Mouse (Mus musculus) hindbrain, embryonic 15.5 days (tissue): ENCODE measurements around the gene Arhgef3. TPM values are rescaled to one million over a fixed set of nuclear protein-coding genes. Genes with fewer than 3 reads are reported as not detected.

ENCODE experiments used
- ATAC-seq: fragments of 200-750 bp; cut with Nextera tagmentation; 2 replicates; pipeline ENCODE4 v1.8.0; 2017; ENCODE audit warnings: low read depth, moderate number of reproducible peaks, moderate TSS enrichment; ENCODE audit not compliant: low FRiP score
- H3K27ac ChIP-seq: fragments of 300-500 bp; sonication (generic); replicated peaks from 2 replicates; pipeline ENCODE4 v1.5.1; 2015; ENCODE audit warnings: mild to moderate bottlenecking, inconsistent platforms
- H3K27me3 ChIP-seq: fragments of 300-500 bp; sonication (generic); 2 replicates; pipeline ENCODE4 v1.6.1; 2015; ENCODE audit warnings: control low read depth, inconsistent platforms
- H3K36me3 ChIP-seq: fragments of 300-500 bp; sonication (generic); 2 replicates; pipeline ENCODE4 v1.6.1; 2015; ENCODE audit warnings: control low read depth, inconsistent platforms
- H3K4me1 ChIP-seq: fragments of 300-500 bp; sonication (generic); replicated peaks from 2 replicates; pipeline ENCODE4 v1.6.1; 2015; ENCODE audit warnings: control low read depth, inconsistent platforms
- H3K4me2 ChIP-seq: fragments of 300-500 bp; sonication (generic); 2 replicates; pipeline ENCODE4 v1.6.1; 2015; ENCODE audit warnings: moderate library complexity, mild to moderate bottlenecking, inconsistent platforms
- H3K4me3 ChIP-seq: fragments of 300-500 bp; sonication (generic); 2 replicates; pipeline ENCODE4 v1.5.1; 2015; ENCODE audit warnings: mild to moderate bottlenecking, inconsistent platforms
- H3K9ac ChIP-seq: fragments of 300-500 bp; sonication (generic); 2 replicates; pipeline ENCODE4 v1.6.1; 2015; ENCODE audit warnings: inconsistent platforms
- H3K9me3 ChIP-seq: fragments of 300-500 bp; sonication (generic); 2 replicates; pipeline ENCODE4 v1.6.1; 2016; ENCODE audit warnings: control low read depth, inconsistent platforms
- WGBS: fragments of 180-500 bp; shearing (Covaris S2); methylation state at CpG from one replicate; pipeline ENCODE4 v1.1.7; 2015; 5-methylcytosine and 5-hydroxymethylcytosine counted together
- polyA plus RNA-seq: library from polyadenylated mRNA; unstranded; fragments of >200 nt; fragmentation: Nextera tagmentation; extraction: Ambion mirVana; gene quantifications from 2 replicates; pipeline ENCODE4 v1.2.1, GENCODE M21; 2015

Arhgef3 gene
- polyA plus RNA-seq, 1 experiment from 2014 or later, result 12.7 TPM

DNA sequence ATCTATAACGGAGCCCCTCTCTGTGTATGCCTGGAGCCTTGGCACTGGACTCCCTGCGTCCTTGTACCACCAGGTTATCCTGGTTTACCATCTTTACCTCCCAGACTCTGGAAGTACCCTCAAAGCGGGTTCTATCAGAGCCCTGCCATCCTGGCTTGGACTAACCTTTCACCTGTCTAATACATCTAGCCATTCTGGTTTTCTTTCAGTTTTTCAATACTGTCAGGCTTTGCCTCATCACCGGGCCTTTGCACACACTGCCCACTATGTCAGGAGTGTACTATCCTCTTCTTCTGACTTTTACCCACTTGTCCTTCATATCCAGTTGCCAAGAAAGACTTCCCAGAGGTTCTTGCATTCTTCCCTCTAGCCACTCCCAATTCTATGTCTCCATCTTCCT lies 155.8 kb downstream of the Arhgef3 start:
- Histone ChIP-seq H3K9me3 (no peaks in the 10 kb centered on the region), H3K36me3 (no peaks in the 10 kb centered on the region), H3K27ac (no peak overlapping the region), H3K4me1 (peaks cover 16% of the 10 kb centered on the region), H3K4me2 (no peak overlapping the region), H3K27me3 (no peaks in the 10 kb centered on the region), H3K9ac (no peak overlapping the region), H3K4me3 (no peak overlapping the region)
- 93% methylated on average over 4 of the region's 4 CpGs for WGBS
- no peak for ATAC-seq

DNA sequence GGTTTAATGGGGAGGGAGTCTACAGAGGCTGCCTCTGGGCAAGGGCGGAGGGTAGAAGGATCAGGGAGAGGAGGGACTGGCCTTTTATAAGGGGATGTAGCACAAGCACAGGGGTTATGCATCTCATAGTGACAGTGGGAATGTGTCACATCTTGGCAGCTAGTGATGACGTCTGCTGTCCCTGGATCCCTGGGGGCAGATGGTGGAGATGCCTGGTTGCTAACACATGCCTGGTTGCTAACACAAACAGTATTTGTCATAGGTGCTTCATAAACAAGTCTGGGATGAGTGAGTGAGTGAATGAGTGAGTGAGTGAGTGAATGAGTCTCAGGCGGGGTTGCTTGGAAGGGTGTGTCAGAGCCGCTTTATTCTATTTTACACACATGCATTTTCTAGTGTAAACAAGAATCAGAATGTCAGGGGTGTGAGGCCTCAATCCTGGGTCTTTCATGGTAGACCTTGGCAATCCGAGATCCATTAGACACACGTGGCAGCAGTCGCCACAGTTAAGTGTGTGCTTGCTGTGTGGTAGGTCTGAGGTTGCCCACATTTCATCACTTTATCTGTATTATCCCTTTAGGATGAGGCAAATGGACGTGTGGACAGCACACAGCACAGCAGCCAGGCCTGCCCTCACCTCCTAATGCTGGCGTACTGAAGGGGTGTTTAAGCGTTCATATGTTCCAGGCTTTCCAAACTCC lies 156.8 kb downstream of the Arhgef3 start:
- Histone ChIP-seq H3K36me3 (no peaks in the 10 kb centered on the region), H3K4me3 (no peak overlapping the region), H3K9me3 (no peaks in the 10 kb centered on the region), H3K4me2 (no peak overlapping the region), H3K4me1 (peaks cover 16% of the 10 kb centered on the region), H3K27ac (peak overlapping the region; percentile 39; the same call in 1 of the 2 replicates), H3K27me3 (no peaks in the 10 kb centered on the region), H3K9ac (no peak overlapping the region)
- 70% methylated on average over 10 of the region's 10 CpGs for WGBS
- no peak for ATAC-seq

DNA sequence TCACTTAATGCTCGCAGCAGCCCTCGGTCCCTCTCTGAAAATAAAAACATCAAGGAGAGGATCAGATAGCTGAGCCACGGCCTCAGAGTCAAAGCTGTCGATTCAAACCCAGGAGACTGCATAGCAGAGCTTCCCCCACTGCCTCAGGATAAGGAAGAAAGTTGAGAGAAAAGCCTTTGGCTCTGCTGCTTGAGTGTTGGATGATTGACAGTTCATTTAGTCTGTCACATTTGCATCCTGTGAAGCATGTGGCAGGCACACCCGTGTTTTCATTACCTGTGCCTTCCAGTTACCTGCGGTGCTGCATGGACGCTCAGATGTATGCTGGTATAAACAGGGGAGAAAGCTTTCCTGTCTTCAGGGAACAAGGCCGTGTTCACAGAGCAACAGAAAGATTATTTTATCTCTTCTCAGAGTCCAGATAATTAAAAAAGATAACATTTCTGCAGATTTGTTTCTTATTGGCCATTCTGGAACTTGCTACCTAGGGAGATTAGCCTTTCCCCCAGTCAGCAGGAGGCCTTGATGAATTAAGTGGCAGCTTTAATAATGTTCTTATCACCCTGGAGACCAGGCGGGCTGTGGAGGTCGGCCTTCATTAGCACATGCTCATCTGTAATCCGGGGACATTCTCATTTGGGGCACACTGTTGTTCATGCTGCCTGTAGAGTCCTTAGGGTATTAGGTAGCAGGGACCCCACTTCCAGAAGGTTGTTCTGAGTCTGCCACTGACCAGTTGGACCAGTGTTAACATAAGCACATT lies 157.6 kb downstream of the Arhgef3 start:
- Histone ChIP-seq H3K36me3 (no peaks in the 10 kb centered on the region), H3K9me3 (no peaks in the 10 kb centered on the region), H3K4me1 (peaks cover 16% of the 10 kb centered on the region), H3K4me2 (no peak overlapping the region), H3K9ac (no peak overlapping the region), H3K27me3 (no peaks in the 10 kb centered on the region), H3K27ac (peak overlapping the region; percentile 39; the same call in 1 of the 2 replicates), H3K4me3 (no peak overlapping the region)
- 27% methylated on average over 11 of the region's 11 CpGs for WGBS
- no peak for ATAC-seq

DNA sequence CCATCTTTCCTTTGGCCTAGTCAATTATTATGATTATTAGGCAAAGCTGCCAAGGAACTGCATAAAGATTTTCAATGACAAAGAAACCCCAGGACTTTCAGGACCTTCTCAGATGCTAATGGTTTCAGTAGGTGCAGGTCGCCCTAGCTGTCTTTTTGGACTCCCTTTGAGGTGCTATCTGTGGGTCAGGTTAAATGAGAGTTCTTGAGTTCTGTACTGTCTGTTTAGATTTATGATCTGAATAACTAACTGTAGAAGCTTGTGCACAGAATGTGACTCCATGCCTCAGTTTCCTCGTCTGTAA lies 158.1 kb downstream of the Arhgef3 start:
- no peak overlapping the region for H3K27ac ChIP-seq
- H3K4me1 ChIP-seq, result peaks cover 16% of the 10 kb centered on the region
- ATAC-seq, result no peak
- H3K27me3 ChIP-seq, result no peaks in the 10 kb centered on the region
- H3K9me3 ChIP-seq, result no peaks in the 10 kb centered on the region
- WGBS, result 58% methylated on average over 2 of the region's 2 CpGs
- no peak overlapping the region for H3K4me3 ChIP-seq
- no peak overlapping the region for H3K9ac ChIP-seq
- H3K36me3 ChIP-seq, result no peaks in the 10 kb centered on the region
- no peak overlapping the region for H3K4me2 ChIP-seq

DNA sequence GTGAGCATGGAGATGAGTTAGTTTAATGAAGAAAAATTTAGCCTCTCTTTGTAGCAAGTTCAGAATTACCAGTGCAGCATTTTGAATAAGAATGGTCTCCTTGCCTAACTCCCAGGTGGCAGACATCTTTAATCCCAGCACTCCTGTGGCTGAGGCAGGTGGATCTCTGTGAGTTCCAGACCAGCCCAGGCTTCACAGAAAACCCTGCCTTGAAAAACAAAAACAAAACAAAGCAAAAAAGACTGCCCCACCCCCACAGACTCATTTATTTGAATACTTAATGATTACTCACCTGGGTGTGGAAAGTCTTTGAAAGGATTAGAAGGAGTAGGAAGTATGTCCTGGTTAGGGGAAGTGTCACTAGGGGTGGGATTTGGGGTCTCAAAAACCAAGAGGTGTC lies 158.5 kb downstream of the Arhgef3 start:
- Histone ChIP-seq H3K36me3 (no peaks in the 10 kb centered on the region), H3K27ac (no peak overlapping the region), H3K4me3 (no peak overlapping the region), H3K27me3 (no peaks in the 10 kb centered on the region), H3K9me3 (no peaks in the 10 kb centered on the region), H3K9ac (no peak overlapping the region), H3K4me1 (peaks cover 16% of the 10 kb centered on the region), H3K4me2 (no peak overlapping the region)
- ATAC-seq, result no peak

DNA sequence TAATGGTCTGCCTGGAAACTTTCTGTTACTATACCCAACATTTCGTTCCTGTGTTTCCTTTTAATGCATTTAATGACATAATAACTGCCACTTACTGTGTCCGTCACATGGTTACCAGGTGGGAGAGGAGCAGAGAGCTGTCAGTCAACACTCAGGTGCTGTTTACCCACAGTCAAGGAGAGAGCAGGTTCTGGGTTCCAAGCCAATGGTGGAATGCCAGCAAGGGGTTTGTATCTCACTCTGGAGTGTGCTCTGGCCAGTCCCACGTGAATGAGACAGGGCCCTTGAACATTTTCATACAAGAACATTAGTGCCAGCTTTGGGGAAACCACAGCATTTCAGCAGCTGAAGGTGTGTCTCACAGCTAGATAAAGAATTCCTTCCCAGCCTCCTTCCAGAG lies 162.6 kb downstream of the Arhgef3 start:
- 92% methylated on average over 3 of the region's 3 CpGs for WGBS
- Histone ChIP-seq H3K9me3 (no peaks in the 10 kb centered on the region), H3K27me3 (no peaks in the 10 kb centered on the region), H3K36me3 (no peaks in the 10 kb centered on the region), H3K27ac (no peak overlapping the region), H3K4me1 (peaks cover 6% of the 10 kb centered on the region; the same call in 1 of the 2 replicates), H3K4me3 (no peak overlapping the region), H3K9ac (no peak overlapping the region), H3K4me2 (no peak overlapping the region)
- ATAC-seq, result no peak

DNA sequence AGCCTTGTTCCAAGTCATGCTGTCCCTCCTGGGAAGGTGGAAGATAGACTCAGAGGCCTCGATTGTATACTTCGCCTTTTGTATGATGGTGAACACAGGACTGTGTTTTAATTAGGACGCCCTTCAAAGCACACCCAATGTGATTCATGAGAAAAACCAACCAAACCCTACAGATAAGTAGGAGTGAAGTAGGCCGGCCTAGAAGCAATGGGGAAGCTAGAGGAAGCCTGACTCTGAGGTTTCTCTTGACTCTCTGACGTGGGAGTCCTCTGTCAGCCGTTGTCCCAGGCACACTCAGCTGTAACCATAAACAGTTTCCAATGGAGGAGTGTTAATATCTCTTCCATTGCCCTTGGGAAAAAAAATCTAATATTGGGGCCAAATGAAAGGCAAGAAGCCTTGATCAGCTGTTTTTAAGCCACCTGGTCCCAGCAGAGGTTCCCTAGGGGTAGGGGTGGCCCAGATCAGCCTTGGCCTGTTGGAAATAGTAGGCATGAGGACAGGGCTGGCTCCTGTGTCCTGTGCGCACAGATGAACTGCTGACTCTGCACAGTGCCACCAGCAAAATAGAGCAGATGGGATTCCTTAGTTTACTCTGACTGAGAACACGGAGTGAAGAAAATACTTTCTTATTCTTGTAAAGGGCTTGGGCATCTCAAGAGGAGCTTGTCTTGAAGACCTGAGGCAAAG lies 165.6 kb downstream of the Arhgef3 start:
- WGBS, result 82% methylated on average over 8 of the region's 8 CpGs

DNA sequence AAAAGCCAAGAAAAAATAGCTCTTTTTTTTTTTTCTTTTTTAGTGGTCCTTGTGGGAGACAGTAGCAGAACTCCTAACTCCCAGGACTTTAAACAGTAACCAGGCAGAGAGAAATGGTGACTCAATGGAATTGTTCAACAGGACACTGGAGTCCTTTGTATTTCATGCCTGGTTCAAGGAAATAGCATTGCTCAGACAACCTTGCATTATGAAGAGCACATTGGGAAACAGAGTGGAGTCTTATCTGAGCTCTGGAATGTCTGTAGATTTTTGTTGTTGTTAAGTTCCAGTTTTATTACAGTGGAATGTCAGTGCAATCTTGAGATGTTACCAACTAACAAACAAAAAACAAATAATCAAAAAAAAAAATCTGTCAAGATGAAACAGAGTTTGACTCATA lies 169.3 kb downstream of the Arhgef3 start:
- Histone ChIP-seq H3K4me1 (peaks cover 11% of the 10 kb centered on the region; the same call in 1 of the 2 replicates), H3K9ac (no peak overlapping the region), H3K9me3 (no peaks in the 10 kb centered on the region), H3K4me2 (no peak overlapping the region), H3K27me3 (no peaks in the 10 kb centered on the region), H3K27ac (no peak overlapping the region), H3K36me3 (no peaks in the 10 kb centered on the region), H3K4me3 (no peak overlapping the region)
- no peak for ATAC-seq

More for the DNA sequence above, 165.6 kb downstream of the Arhgef3 start:
- ATAC-seq, result no peak
- Histone ChIP-seq H3K27me3 (no peaks in the 10 kb centered on the region), H3K4me3 (no peak overlapping the region), H3K4me2 (no peak overlapping the region), H3K4me1 (peaks cover 11% of the 10 kb centered on the region; the same call in 1 of the 2 replicates), H3K9ac (no peak overlapping the region), H3K9me3 (no peaks in the 10 kb centered on the region), H3K36me3 (no peaks in the 10 kb centered on the region), H3K27ac (no peak overlapping the region)

DNA sequence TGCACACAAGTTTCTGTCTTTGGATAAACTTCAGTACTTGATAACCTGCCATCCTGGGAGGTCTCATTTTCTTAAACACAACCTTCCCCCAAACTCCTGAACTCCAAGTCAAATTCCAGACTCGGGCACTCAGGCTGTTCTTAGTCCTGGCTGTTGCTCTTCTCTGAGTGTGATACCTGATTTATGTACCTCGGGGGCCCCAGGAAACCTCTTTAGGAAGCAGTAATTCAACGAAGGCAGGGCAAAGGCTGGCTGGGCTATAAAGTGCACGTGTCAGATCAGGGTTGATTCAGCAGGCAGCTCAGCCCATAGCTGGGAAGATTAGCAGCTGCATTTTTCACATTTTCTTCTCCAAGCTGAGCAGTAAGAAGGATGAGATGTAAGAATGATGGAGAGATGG lies 171.5 kb downstream of the Arhgef3 start:
- Histone ChIP-seq H3K9ac (no peak overlapping the region), H3K9me3 (no peaks in the 10 kb centered on the region), H3K27me3 (no peaks in the 10 kb centered on the region), H3K4me1 (peaks cover 11% of the 10 kb centered on the region; the same call in 1 of the 2 replicates), H3K4me2 (no peak overlapping the region), H3K36me3 (no peaks in the 10 kb centered on the region), H3K27ac (no peak overlapping the region), H3K4me3 (no peak overlapping the region)
- ATAC-seq, result no peak
- 63% methylated on average over 4 of the region's 4 CpGs for WGBS

DNA sequence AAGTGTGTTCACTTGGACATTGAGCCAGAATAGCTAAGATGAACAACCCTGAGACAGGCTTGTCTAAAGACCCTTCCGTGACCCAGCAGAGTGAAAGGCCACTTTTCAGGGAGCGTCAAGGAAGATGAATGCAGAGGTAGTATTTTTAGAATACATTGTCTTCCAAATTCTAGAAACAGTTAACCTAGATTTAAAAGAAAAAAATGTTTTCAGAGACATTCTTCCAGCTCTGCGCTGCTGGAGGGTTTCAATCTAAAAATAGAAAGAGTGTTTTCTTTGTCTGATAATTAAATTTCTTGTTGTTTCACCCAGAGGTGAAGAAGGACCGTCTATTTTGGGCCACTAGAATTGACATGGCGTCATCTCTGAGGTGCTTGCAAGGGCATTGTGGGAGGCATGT lies 174.4 kb downstream of the Arhgef3 start:
- Histone ChIP-seq H3K27ac (no peak overlapping the region), H3K9me3 (no peaks in the 10 kb centered on the region), H3K9ac (no peak overlapping the region), H3K4me3 (no peak overlapping the region), H3K4me1 (no peaks in the 10 kb centered on the region), H3K4me2 (no peak overlapping the region), H3K27me3 (no peaks in the 10 kb centered on the region), H3K36me3 (no peaks in the 10 kb centered on the region)
- no peak for ATAC-seq
- WGBS, result 73% methylated on average over 5 of the region's 5 CpGs

DNA sequence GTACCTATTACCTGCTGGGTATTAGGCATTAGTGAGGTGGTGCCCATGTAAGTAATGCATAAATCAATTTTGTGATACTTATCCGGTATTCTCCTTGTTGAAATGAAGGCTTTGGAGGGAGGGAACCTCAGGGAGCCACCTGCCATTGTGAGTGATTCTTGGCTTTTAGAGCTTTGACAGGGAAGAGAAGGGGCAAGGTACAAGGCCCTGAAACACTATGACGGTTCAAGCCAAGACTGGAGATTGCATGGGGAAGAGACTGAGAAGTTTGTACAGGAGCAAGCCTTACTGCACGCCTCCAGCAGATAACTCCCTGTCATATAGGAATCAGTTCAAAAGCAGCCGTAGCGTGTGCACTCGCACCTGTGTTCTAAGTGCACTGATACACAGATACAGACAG lies 177.4 kb downstream of the Arhgef3 start:
- Histone ChIP-seq H3K27me3 (no peaks in the 10 kb centered on the region), H3K4me2 (no peak overlapping the region), H3K9me3 (no peaks in the 10 kb centered on the region), H3K4me1 (no peaks in the 10 kb centered on the region), H3K4me3 (no peak overlapping the region), H3K36me3 (no peaks in the 10 kb centered on the region), H3K27ac (no peak overlapping the region), H3K9ac (no peak overlapping the region)
- no peak for ATAC-seq
- 94% methylated on average over 6 of the region's 6 CpGs for WGBS

DNA sequence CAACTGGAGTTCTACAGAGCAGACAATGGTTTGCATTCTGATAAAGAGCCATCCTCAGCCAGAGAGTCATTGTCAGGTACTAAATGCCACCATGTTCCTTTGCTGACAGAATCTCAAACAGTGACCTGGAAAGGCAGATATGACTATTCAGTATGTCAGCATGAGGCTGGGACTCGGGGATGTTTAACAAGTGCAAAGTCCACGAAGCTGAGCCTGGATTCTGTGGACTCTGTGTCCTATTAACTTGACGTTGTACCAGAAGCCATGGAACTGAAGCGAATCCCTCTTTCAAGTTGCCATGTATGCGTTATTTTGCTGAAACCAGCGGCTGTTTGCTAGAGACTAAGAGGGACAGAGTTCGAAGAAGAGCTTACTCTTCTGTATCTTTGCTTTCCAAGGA lies 181.1 kb downstream of the Arhgef3 start:
- 87% methylated on average over 7 of the region's 7 CpGs for WGBS
- no peak for ATAC-seq
- H3K36me3 ChIP-seq, result no peaks in the 10 kb centered on the region

More for the DNA sequence above, 181.1 kb downstream of the Arhgef3 start:
- H3K4me3 ChIP-seq, result no peak overlapping the region
- no peaks in the 10 kb centered on the region for H3K27me3 ChIP-seq
- no peak overlapping the region for H3K4me2 ChIP-seq
- no peaks in the 10 kb centered on the region for H3K9me3 ChIP-seq
- H3K4me1 ChIP-seq, result no peaks in the 10 kb centered on the region
- H3K9ac ChIP-seq, result no peak overlapping the region
- H3K27ac ChIP-seq, result no peak overlapping the region
